Mouse (Mus musculus) G1E (cell line): ENCODE data around the gene Miga2. TPM values are rescaled to one million over a fixed set of nuclear protein-coding genes. Genes with fewer than 3 reads are reported as not detected.
"Not testable (repeated sequence)": the region's sequence is repeated elsewhere in the genome, so short reads cannot be mapped to it uniquely, and the experiment has no call there.

Source experiments
- ATAC-seq: 2 replicates; pipeline ENCODE4 v1.8.0; 2016; ENCODE audit warnings: mild to moderate bottlenecking; ENCODE audit not compliant: insufficient number of reproducible peaks, poor library complexity, low FRiP score, severe bottlenecking; ENCODE audit errors: extremely low read depth
- DNase-seq: peaks from one replicate; pipeline ENCODE4 v3.0.0; 2012; ENCODE audit warnings: low spot score
- H3K27me3 ChIP-seq: 2 replicates; pipeline ENCODE4 v1.6.1; 2012; ENCODE audit warnings: mild to moderate bottlenecking, low read length, inconsistent platforms; ENCODE audit not compliant: insufficient read depth
- H3K36me3 ChIP-seq: replicated peaks from 2 replicates; pipeline ENCODE3; 2012; ENCODE audit warnings: mild to moderate bottlenecking, inconsistent platforms
- H3K4me1 ChIP-seq: 2 replicates; pipeline ENCODE4 v1.6.1; 2012; ENCODE audit warnings: low read depth, low read length, inconsistent platforms, mixed read lengths; ENCODE audit not compliant: insufficient read depth
- H3K4me3 ChIP-seq: 2 replicates; pipeline ENCODE4 v1.5.1; 2012; ENCODE audit warnings: low read depth, mild to moderate bottlenecking, inconsistent platforms, low read length, moderate library complexity, mixed read lengths
- H3K9me3 ChIP-seq: replicated peaks from 2 replicates; pipeline ENCODE4 v1.6.1; 2012; ENCODE audit warnings: inconsistent platforms
- CTCF ChIP-seq: IDR thresholded peaks from 2 replicates; pipeline ENCODE4 v1.5.1; 2012; ENCODE audit warnings: low read depth, low read length, inconsistent platforms, mixed read lengths
- GATA1 ChIP-seq: IDR thresholded peaks from 2 replicates; pipeline ENCODE4 v1.6.1; 2012; ENCODE audit warnings: borderline replicate concordance, low read length, inconsistent platforms, mixed read lengths
- GATA2 ChIP-seq: IDR thresholded peaks from 2 replicates; pipeline ENCODE4 v1.6.1; 2012; ENCODE audit warnings: low read depth, low read length, inconsistent platforms, borderline replicate concordance
- POLR2AphosphoS5 ChIP-seq: IDR thresholded peaks from 2 replicates; pipeline ENCODE4 v1.6.1; 2012; ENCODE audit warnings: low read depth, low read length, inconsistent platforms; ENCODE audit not compliant: insufficient replicate concordance
- TAL1 ChIP-seq: conservative IDR thresholded peaks from 2 replicates; pipeline ENCODE4 v1.6.1; 2012; ENCODE audit warnings: low read depth, low read length, inconsistent platforms, mixed read lengths
- polyA plus RNA-seq: library from polyadenylated mRNA; stranded (reverse); fragments of >175 nt; gene quantifications from 2 replicates; pipeline ENCODE4 v1.2.3, GENCODE M21; 2012
- total RNA-seq, 2 experiments: library from RNA; stranded (forward) in 1 of 2; stranded (reverse) in 1 of 2; fragments of 200-1000 nt in 1 of 2; fragments of >200 nt in 1 of 2; fragmentation: Nextera tagmentation in 1 of 2; gene quantifications; 2 replicates each; pipeline ENCODE4 v1.2.3; 2014 to 2017

The Miga2 gene
- total and polyA plus RNA-seq, 3 experiments = 9.0 to 9.5 (median 9.2) TPM

DNA sequence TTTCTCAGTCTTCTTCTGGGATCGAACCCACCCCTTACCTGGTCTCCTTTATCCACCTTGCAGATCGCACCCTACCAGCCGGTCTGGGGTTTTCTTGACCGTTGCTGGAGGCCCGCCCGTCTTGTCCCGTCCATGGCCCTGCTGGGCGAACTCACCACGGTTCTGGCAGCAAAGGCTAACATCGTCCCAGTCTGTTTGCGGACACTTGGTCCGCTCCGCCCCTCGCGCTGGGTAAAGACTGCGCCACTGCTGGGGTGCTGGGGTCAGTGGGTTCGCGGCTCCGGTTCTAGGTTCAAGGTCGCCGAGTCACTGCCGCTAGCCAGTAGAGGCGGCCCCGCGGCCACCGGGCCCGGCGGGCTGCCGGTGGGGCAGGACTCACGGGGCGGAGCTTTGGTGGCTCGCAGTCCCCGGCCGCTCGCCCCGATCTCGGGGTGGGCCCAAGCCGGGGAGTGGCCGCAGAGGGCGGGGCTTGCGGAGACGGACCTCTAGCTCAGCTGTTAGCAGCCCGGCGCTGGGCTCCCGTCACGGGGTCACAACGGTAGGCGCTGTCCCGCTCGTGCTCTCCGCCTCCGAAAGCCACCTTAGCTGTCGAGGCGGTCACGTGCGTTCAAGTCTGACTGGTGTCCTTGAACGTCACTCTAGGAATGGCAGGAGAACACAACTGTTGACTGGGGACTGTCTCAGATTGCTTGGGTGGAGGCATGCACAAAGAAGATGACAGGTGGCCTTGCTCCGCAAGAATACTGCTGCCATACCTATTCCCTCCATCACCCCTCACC is 51.3 kb downstream of the Miga2 start, which contains the start of gene Crat:
Gene Crat, minus strand, starts transcription at position 657 of the 779 bp plus-strand sequence.
- no peaks in the 10 kb centered on the region for H3K9me3 ChIP-seq
- TF ChIP-seq TAL1 (no peak), POLR2AphosphoS5 (no peak), GATA2 (no peak)
- H3K4me3 ChIP-seq = peak within 1 kb of the TSS; percentile 89
- peaks cover 55% of the 10 kb centered on the region for H3K4me1 ChIP-seq
- DNase-seq = peak; percentile 76
- peak; percentile 71 for ATAC-seq
- H3K27me3 ChIP-seq = no peaks in the 10 kb centered on the region
- peaks cover 57% of the 10 kb centered on the region for H3K36me3 ChIP-seq

- no peaks in the 10 kb centered on the region for H3K9me3 ChIP-seq
- TF ChIP-seq GATA2 (no peak), GATA1 (no peak), TAL1 (no peak), CTCF (no peak), POLR2AphosphoS5 (no peak)
- no peaks in the 10 kb centered on the region for H3K27me3 ChIP-seq
- peaks cover 63% of the 10 kb centered on the region for H3K4me1 ChIP-seq
- H3K36me3 ChIP-seq = peaks cover 57% of the 10 kb centered on the region
- H3K4me3 ChIP-seq = peak within 1 kb of the TSS; percentile 89
- DNase-seq = peak; percentile 88
- peak; percentile 29; the same call in 1 of the 2 replicates for ATAC-seq
Observed at GRCm38 (mm10) chr2:30415936-30416648, 52.1 kb downstream of the Miga2 start, which contains the start of gene Ptpa. TSS of gene Ptpa (plus strand) at chr2:30416039.

GRCm38 (mm10) chr2:30416649-30416965 is 52.6 kb downstream of the Miga2 start:
- Histone ChIP-seq H3K36me3 (peaks cover 58% of the 10 kb centered on the region), H3K9me3 (no peaks in the 10 kb centered on the region), H3K4me3 (peak overlapping the region; percentile 89), H3K27me3 (no peaks in the 10 kb centered on the region), H3K4me1 (peaks cover 67% of the 10 kb centered on the region)
- ATAC-seq (no peak), DNase-seq (no peak)
- no peak for TF ChIP-seq POLR2AphosphoS5
- TF ChIP-seq GATA1 = no peak
- TF ChIP-seq CTCF = no peak
- no peak for TF ChIP-seq GATA2
- TF ChIP-seq TAL1 = no peak

DNA sequence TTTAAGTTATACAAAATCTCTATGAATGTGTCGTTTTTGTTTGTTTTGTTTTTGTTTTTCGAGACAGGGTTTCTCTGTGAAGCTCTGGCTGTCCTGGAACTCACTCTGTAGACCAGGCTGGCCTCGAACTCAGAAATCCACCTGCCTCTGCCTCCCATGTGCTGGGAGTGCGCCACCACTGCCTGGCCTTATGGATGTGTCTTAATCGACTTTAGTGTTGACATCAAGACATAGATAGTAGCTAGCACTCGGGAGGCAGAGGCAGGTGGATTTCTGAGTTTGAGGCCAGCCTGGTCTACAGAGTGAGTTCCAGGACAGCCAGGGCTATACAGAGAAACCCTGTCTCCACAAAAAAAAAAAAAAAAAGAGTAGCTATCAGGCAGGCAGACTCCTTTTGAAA is 53.1 kb downstream of the Miga2 start:
- H3K9me3 ChIP-seq, H3K27me3 ChIP-seq, DNase-seq, ATAC-seq: not testable (repeated sequence)
- peaks cover 58% of the 10 kb centered on the region for H3K36me3 ChIP-seq
- peak overlapping the region; percentile 48; the same call in 1 of the 2 replicates for H3K4me3 ChIP-seq
- peaks cover 71% of the 10 kb centered on the region for H3K4me1 ChIP-seq

- Histone ChIP-seq H3K9me3 (no peaks in the 10 kb centered on the region), H3K36me3 (peaks cover 57% of the 10 kb centered on the region), H3K27me3 (no peaks in the 10 kb centered on the region), H3K4me1 (peaks cover 71% of the 10 kb centered on the region), H3K4me3 (peak overlapping the region; percentile 69; the same call in 1 of the 2 replicates)
- ATAC-seq = peak; percentile 50; the same call in 1 of the 2 replicates
- DNase-seq = peak; percentile 39
- TF ChIP-seq POLR2AphosphoS5 (no peak), TAL1 (peak; percentile 52)
Observed at GRCm38 (mm10) chr2:30417595-30418165, 53.6 kb downstream of the Miga2 start.

DNA sequence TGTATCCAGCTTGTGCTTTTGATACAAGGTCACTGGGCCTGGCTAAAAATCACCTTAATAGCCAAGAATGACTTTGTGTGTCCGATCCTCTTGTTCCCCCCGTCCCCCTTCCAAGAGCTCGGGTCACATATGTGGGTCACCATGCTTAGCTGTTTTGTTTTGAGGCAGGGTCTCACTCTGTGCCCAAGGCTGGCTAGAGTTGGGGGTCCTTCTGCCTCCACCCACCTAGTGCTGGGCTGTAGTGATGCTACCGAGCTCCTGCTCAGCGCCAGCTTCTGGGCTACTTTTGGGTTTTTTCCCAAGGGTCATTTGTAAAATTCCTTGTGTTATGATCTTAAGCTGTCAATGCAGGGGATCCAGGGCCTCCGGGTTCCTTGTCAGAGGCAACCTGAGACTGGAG is 54.2 kb downstream of the Miga2 start:
- Histone ChIP-seq H3K4me3 (peak overlapping the region; percentile 69; the same call in 1 of the 2 replicates), H3K4me1 (peaks cover 69% of the 10 kb centered on the region), H3K27me3 (no peaks in the 10 kb centered on the region), H3K9me3 (no peaks in the 10 kb centered on the region), H3K36me3 (peaks cover 54% of the 10 kb centered on the region)
- ATAC-seq (no peak), DNase-seq (no peak)
- TF ChIP-seq CTCF (no peak), GATA1 (no peak)
